Mouse (Mus musculus) hindbrain, embryonic 11.5 days (tissue): Measurements from ENCODE around the gene Sbk2. TPM values are rescaled to one million over a fixed set of nuclear protein-coding genes. Genes with fewer than 3 reads are reported as not detected.
"Not testable (repeated sequence)": the region's sequence is repeated elsewhere in the genome, so short reads cannot be mapped to it uniquely, and the experiment has no call there.

Experiments used
- ATAC-seq: fragments of 200-750 bp; cut with Nextera tagmentation; 2 replicates; pipeline ENCODE4 v1.8.0; 2017; ENCODE audit warnings: mild to moderate bottlenecking, moderate TSS enrichment, moderate library complexity; ENCODE audit not compliant: low FRiP score
- DNase-seq: peaks from one replicate; pipeline ENCODE4 v3.0.0-alpha.2; 2015; ENCODE audit warnings: low spot score
- H3K27ac ChIP-seq: fragments of 300-500 bp; sonication (generic); 2 replicates; pipeline ENCODE4 v1.5.1; 2014; ENCODE audit warnings: mild to moderate bottlenecking, low read depth, low read length
- H3K27me3 ChIP-seq: fragments of 300-500 bp; sonication (generic); 2 replicates; pipeline ENCODE4 v1.6.1; 2014; ENCODE audit warnings: mild to moderate bottlenecking, low read length, moderate library complexity, mixed read lengths; ENCODE audit not compliant: control insufficient read depth, insufficient read depth
- H3K36me3 ChIP-seq: fragments of 300-500 bp; sonication (generic); 2 replicates; pipeline ENCODE4 v1.6.1; 2014; ENCODE audit warnings: mild to moderate bottlenecking, low read length, moderate library complexity, mixed read lengths; ENCODE audit not compliant: control insufficient read depth, insufficient read depth
- H3K4me1 ChIP-seq: fragments of 300-500 bp; sonication (generic); replicated peaks from 2 replicates; pipeline ENCODE4 v1.6.1; 2014; ENCODE audit warnings: low read length, mixed read lengths; ENCODE audit not compliant: control insufficient read depth, insufficient read depth
- H3K4me2 ChIP-seq: fragments of 300-500 bp; sonication (generic); replicated peaks from 2 replicates; pipeline ENCODE4 v1.6.1; 2014; ENCODE audit warnings: mild to moderate bottlenecking, low read depth, low read length
- H3K4me3 ChIP-seq: fragments of 300-500 bp; sonication (generic); 2 replicates; pipeline ENCODE4 v1.5.1; 2014; ENCODE audit warnings: low read depth, low read length
- H3K9ac ChIP-seq: fragments of 300-500 bp; sonication (generic); 2 replicates; pipeline ENCODE4 v1.6.1; 2014; ENCODE audit warnings: low read depth, low read length
- H3K9me3 ChIP-seq: fragments of 300-500 bp; sonication (generic); 2 replicates; pipeline ENCODE4 v1.6.1; 2016; ENCODE audit warnings: low read length; ENCODE audit not compliant: control insufficient read depth
- WGBS: fragments of 180-500 bp; shearing (Covaris S2); extraction: QIAGEN DNeasy Blood & Tissue Kit; methylation state at CpG from one replicate; pipeline ENCODE4 v1.1.7; 2014; 5-methylcytosine and 5-hydroxymethylcytosine counted together
- polyA plus RNA-seq: library from polyadenylated mRNA; unstranded; fragments of >200 nt; fragmentation: Nextera tagmentation; extraction: Ambion mirVana; gene quantifications from 2 replicates; pipeline ENCODE4 v1.2.1, GENCODE M21; 2014

Gene Sbk2
- 0.07 and 0.09 TPM in 2 replicates for polyA plus RNA-seq

GRCm38 (mm10) chr7:4964272-4964671 lies at the start of gene Sbk2:
Sbk2 (minus strand) TSS chr7:4964406.
- DNase-seq = peak; percentile 66
- H3K36me3 ChIP-seq = no peaks in the 10 kb centered on the region
- peak; percentile 54; the same call in 1 of the 2 replicates for ATAC-seq
- 8% methylated on average over 10 of the region's 10 CpGs for WGBS
- no peak within 1 kb of the TSS for H3K4me2 ChIP-seq
- no peak within 1 kb of the TSS for H3K4me3 ChIP-seq
- H3K9ac ChIP-seq = no peak within 1 kb of the TSS
- H3K9me3 ChIP-seq = no peaks in the 10 kb centered on the region
- H3K4me1 ChIP-seq = no peaks in the 10 kb centered on the region
- H3K27ac ChIP-seq = no peak within 1 kb of the TSS
- H3K27me3 ChIP-seq = no peaks in the 10 kb centered on the region

- Histone ChIP-seq H3K27ac (no peak overlapping the region), H3K27me3 (no peaks in the 10 kb centered on the region), H3K9me3 (no peaks in the 10 kb centered on the region), H3K4me2 (no peak overlapping the region), H3K36me3 (peaks cover 24% of the 10 kb centered on the region), H3K9ac (no peak overlapping the region), H3K4me1 (no peaks in the 10 kb centered on the region), H3K4me3 (no peak overlapping the region)
- no peak for DNase-seq
- WGBS = 93% methylated on average over 27 of the region's 27 CpGs
- ATAC-seq = no peak
Measured at GRCm38 (mm10) chr7:5012681-5013513, 48.7 kb upstream of the Sbk2 start.

GRCm38 (mm10) chr7:5008229-5008628 lies 44.0 kb upstream of the Sbk2 start:
- Histone ChIP-seq H3K4me2 (no peak overlapping the region), H3K9me3 (no peaks in the 10 kb centered on the region), H3K27ac (no peak overlapping the region), H3K9ac (no peak overlapping the region), H3K36me3 (peaks cover 30% of the 10 kb centered on the region), H3K4me3 (no peak overlapping the region), H3K27me3 (no peaks in the 10 kb centered on the region), H3K4me1 (no peaks in the 10 kb centered on the region)
- DNase-seq = no peak
- ATAC-seq = no peak
- WGBS = 95% methylated on average over 26 of the region's 26 CpGs

GRCm38 (mm10) chr7:5002876-5003275 lies 38.7 kb upstream of the Sbk2 start:
- not testable (repeated sequence) for H3K27me3 ChIP-seq, ATAC-seq, H3K9me3 ChIP-seq, H3K4me3 ChIP-seq, H3K4me1 ChIP-seq, H3K9ac ChIP-seq, DNase-seq, H3K36me3 ChIP-seq, H3K4me2 ChIP-seq, H3K27ac ChIP-seq
- WGBS = 74% methylated on average over 8 of the region's 8 CpGs

GRCm38 (mm10) chr7:4999876-5000275 lies 35.7 kb upstream of the Sbk2 start:
- Histone ChIP-seq H3K4me1 (0 out of 2 replicates have a peak, but pooled peaks cover 2% of the 10 kb centered on the region), H3K9ac (no peak overlapping the region), H3K27ac (no peak overlapping the region), H3K4me3 (no peak overlapping the region), H3K9me3 (no peaks in the 10 kb centered on the region), H3K4me2 (no peak overlapping the region), H3K36me3 (no peaks in the 10 kb centered on the region), H3K27me3 (peaks cover 2% of the 10 kb centered on the region; the same call in 1 of the 2 replicates)
- DNase-seq (no peak), ATAC-seq (no peak)
- WGBS = 67% methylated on average over 2 of the region's 2 CpGs

GRCm38 (mm10) chr7:4996934-4997333 lies 32.7 kb upstream of the Sbk2 start:
- Histone ChIP-seq H3K27me3 (peaks cover 19% of the 10 kb centered on the region), H3K4me2 (peak overlapping the region; percentile 71), H3K27ac (no peak overlapping the region), H3K9me3 (no peaks in the 10 kb centered on the region), H3K4me3 (peak overlapping the region; percentile 67), H3K36me3 (no peaks in the 10 kb centered on the region), H3K4me1 (peaks cover 18% of the 10 kb centered on the region; the same call in 1 of the 2 replicates), H3K9ac (peak overlapping the region; percentile 87; the same call in 1 of the 2 replicates)
- no peak for ATAC-seq
- 74% methylated on average over 6 of the region's 8 CpGs for WGBS
- no peak for DNase-seq

- Histone ChIP-seq H3K36me3 (peaks cover 3% of the 10 kb centered on the region; the same call in 1 of the 2 replicates), H3K4me3 (peak within 1 kb of the TSS; percentile 67), H3K27me3 (peaks cover 19% of the 10 kb centered on the region), H3K4me1 (peaks cover 18% of the 10 kb centered on the region; the same call in 1 of the 2 replicates), H3K4me2 (peak within 1 kb of the TSS; percentile 71), H3K27ac (peak within 1 kb of the TSS; percentile 59; the same call in 1 of the 2 replicates), H3K9ac (peak within 1 kb of the TSS; percentile 87), H3K9me3 (no peaks in the 10 kb centered on the region)
- ATAC-seq = peak; percentile 91
- WGBS = 13% methylated on average over 8 of the region's 26 CpGs
- peak; percentile 94 for DNase-seq
Measured at GRCm38 (mm10) chr7:4996003-4996895, 32.0 kb upstream of the Sbk2 start, which contains the start of gene Zfp579. Zfp579 (minus strand) TSS chr7:4996158.

- peak; percentile 18 for ATAC-seq
- WGBS = 9% methylated on average over 19 of the region's 19 CpGs
- no peak overlapping the region for H3K27ac ChIP-seq
Measured at GRCm38 (mm10) chr7:4995268-4996002, 31.2 kb upstream of the Sbk2 start.

More at GRCm38 (mm10) chr7:4995268-4996002, 31.2 kb upstream of the Sbk2 start:
- Histone ChIP-seq H3K4me3 (peak overlapping the region; percentile 67), H3K4me2 (peak overlapping the region; percentile 71), H3K27me3 (peaks cover 19% of the 10 kb centered on the region), H3K9me3 (no peaks in the 10 kb centered on the region), H3K36me3 (peaks cover 3% of the 10 kb centered on the region; the same call in 1 of the 2 replicates), H3K9ac (peak overlapping the region; percentile 87), H3K4me1 (peaks cover 18% of the 10 kb centered on the region; the same call in 1 of the 2 replicates)
- no peak for DNase-seq
